Mouse (Mus musculus) neural tube, embryonic 14.5 days (tissue): Measurements from ENCODE around the gene Tomm40. TPM values are rescaled to one million over a fixed set of nuclear protein-coding genes. Genes with fewer than 3 reads are reported as not detected.

Source experiments
- ATAC-seq: fragments of 200-750 bp; cut with Nextera tagmentation; 2 replicates; pipeline ENCODE4 v1.8.0; 2017; ENCODE audit warnings: low read depth, mild to moderate bottlenecking, moderate TSS enrichment, moderate library complexity
- H3K27ac ChIP-seq: fragments of 300-500 bp; sonication (generic); 2 replicates; pipeline ENCODE4 v1.5.1; 2014; ENCODE audit warnings: low read depth, mild to moderate bottlenecking, control low read depth, low read length, moderate library complexity, mixed read lengths
- H3K27me3 ChIP-seq: fragments of 300-500 bp; sonication (generic); 2 replicates; pipeline ENCODE4 v1.6.1; 2014; ENCODE audit warnings: low read length; ENCODE audit not compliant: control insufficient read depth, insufficient read depth
- H3K36me3 ChIP-seq: fragments of 300-500 bp; sonication (generic); 2 replicates; pipeline ENCODE4 v1.6.1; 2014; ENCODE audit warnings: low read length, mixed read lengths; ENCODE audit not compliant: control insufficient read depth, insufficient read depth
- H3K4me1 ChIP-seq: fragments of 300-500 bp; sonication (generic); 2 replicates; pipeline ENCODE4 v1.6.1; 2014; ENCODE audit warnings: low read length; ENCODE audit not compliant: control insufficient read depth, insufficient read depth
- H3K4me2 ChIP-seq: fragments of 300-500 bp; sonication (generic); 2 replicates; pipeline ENCODE4 v1.6.1; 2014; ENCODE audit warnings: mild to moderate bottlenecking, low read depth, low read length, control low read depth
- H3K4me3 ChIP-seq: fragments of 300-500 bp; sonication (generic); 2 replicates; pipeline ENCODE4 v1.5.1; 2014; ENCODE audit warnings: low read depth, low read length, control low read depth, mixed read lengths
- H3K9ac ChIP-seq: fragments of 300-500 bp; sonication (generic); replicated peaks from 2 replicates; pipeline ENCODE4 v1.6.1; 2014; ENCODE audit warnings: low read depth, mild to moderate bottlenecking, control low read depth, low read length, mixed read lengths
- H3K9me3 ChIP-seq: fragments of 300-500 bp; sonication (generic); 2 replicates; pipeline ENCODE4 v1.6.1; 2016; ENCODE audit warnings: low read length; ENCODE audit not compliant: control insufficient read depth
- whole genome bisulfite sequencing: fragments of 180-500 bp; shearing (Covaris S2); extraction: QIAGEN DNeasy Blood & Tissue Kit; methylation state at CpG from one replicate; pipeline ENCODE4 v1.1.7; 2014; 5-methylcytosine and 5-hydroxymethylcytosine counted together
- polyA plus RNA-seq: library from polyadenylated mRNA; unstranded; fragments of >200 nt; fragmentation: Nextera tagmentation; extraction: Ambion mirVana; gene quantifications from 2 replicates; pipeline ENCODE4 v1.2.1, GENCODE M21; 2014

The Tomm40 gene
- polyA plus RNA-seq, 1 experiment from 2014 or later: 121 TPM

- Histone ChIP-seq H3K27me3 (no peaks in the 10 kb centered on the region), H3K9me3 (no peaks in the 10 kb centered on the region), H3K9ac (peak overlapping the region; percentile 25; the same call in 1 of the 2 replicates), H3K27ac (no peak overlapping the region), H3K36me3 (0 out of 2 replicates have a peak, but pooled peaks cover 8% of the 10 kb centered on the region), H3K4me2 (peak overlapping the region; percentile 21; the same call in 1 of the 2 replicates), H3K4me1 (peaks cover 23% of the 10 kb centered on the region), H3K4me3 (no peak overlapping the region)
- no peak for ATAC-seq
- WGBS: 39% methylated on average over 6 of the region's 6 CpGs
Measured at GRCm38 (mm10) chr7:19746426-19747201, 31.4 kb upstream of the Tomm40 start.

- H3K9ac ChIP-seq: no peak overlapping the region
- no peaks in the 10 kb centered on the region for H3K27me3 ChIP-seq
- H3K36me3 ChIP-seq: 0 out of 2 replicates have a peak, but pooled peaks cover 8% of the 10 kb centered on the region
- H3K27ac ChIP-seq: no peak overlapping the region
- H3K4me3 ChIP-seq: no peak overlapping the region
- ATAC-seq: no peak
- H3K4me1 ChIP-seq: peaks cover 23% of the 10 kb centered on the region
- 89% methylated on average over 9 of the region's 10 CpGs for WGBS
- H3K4me2 ChIP-seq: no peak overlapping the region
- H3K9me3 ChIP-seq: no peaks in the 10 kb centered on the region
Measured at GRCm38 (mm10) chr7:19745971-19746370, 30.7 kb upstream of the Tomm40 start.

- H3K27me3 ChIP-seq: no peaks in the 10 kb centered on the region
- no peak overlapping the region for H3K9ac ChIP-seq
- no peak for ATAC-seq
- H3K4me2 ChIP-seq: no peak overlapping the region
- peaks cover 20% of the 10 kb centered on the region for H3K4me1 ChIP-seq
- WGBS: 59% methylated on average over 14 of the region's 14 CpGs
- H3K27ac ChIP-seq: no peak overlapping the region
- no peak overlapping the region for H3K4me3 ChIP-seq
- 0 out of 2 replicates have a peak, but pooled peaks cover 8% of the 10 kb centered on the region for H3K36me3 ChIP-seq
- no peaks in the 10 kb centered on the region for H3K9me3 ChIP-seq
Measured at GRCm38 (mm10) chr7:19744590-19745385, 29.6 kb upstream of the Tomm40 start.

- no peak for ATAC-seq
- no peak overlapping the region for H3K4me2 ChIP-seq
- H3K27me3 ChIP-seq: no peaks in the 10 kb centered on the region
- H3K4me1 ChIP-seq: peaks cover 20% of the 10 kb centered on the region
- no peak overlapping the region for H3K27ac ChIP-seq
- 87% methylated on average over 6 of the region's 6 CpGs for WGBS
- H3K36me3 ChIP-seq: 0 out of 2 replicates have a peak, but pooled peaks cover 8% of the 10 kb centered on the region
- no peak overlapping the region for H3K9ac ChIP-seq
- H3K9me3 ChIP-seq: no peaks in the 10 kb centered on the region
- H3K4me3 ChIP-seq: no peak overlapping the region
Measured at GRCm38 (mm10) chr7:19743791-19744190, 28.6 kb upstream of the Tomm40 start.

GRCm38 (mm10) chr7:19742468-19742867, 27.2 kb upstream of the Tomm40 start:
- Histone ChIP-seq H3K9ac (no peak overlapping the region), H3K4me2 (no peak overlapping the region), H3K36me3 (0 out of 2 replicates have a peak, but pooled peaks cover 8% of the 10 kb centered on the region), H3K27ac (no peak overlapping the region), H3K27me3 (no peaks in the 10 kb centered on the region), H3K4me1 (peaks cover 15% of the 10 kb centered on the region), H3K9me3 (no peaks in the 10 kb centered on the region), H3K4me3 (no peak overlapping the region)
- no peak for ATAC-seq
- WGBS: 55% methylated on average over 5 of the region's 5 CpGs

GRCm38 (mm10) chr7:19741329-19742031, 26.2 kb upstream of the Tomm40 start:
- no peak overlapping the region for H3K27ac ChIP-seq
- no peak overlapping the region for H3K4me3 ChIP-seq
- ATAC-seq: no peak
- no peaks in the 10 kb centered on the region for H3K9me3 ChIP-seq
- WGBS: 15% methylated on average over 8 of the region's 8 CpGs
- H3K4me1 ChIP-seq: peaks cover 5% of the 10 kb centered on the region
- H3K27me3 ChIP-seq: no peaks in the 10 kb centered on the region
- no peak overlapping the region for H3K9ac ChIP-seq
- peaks cover 11% of the 10 kb centered on the region; the same call in 1 of the 2 replicates for H3K36me3 ChIP-seq
- no peak overlapping the region for H3K4me2 ChIP-seq

GRCm38 (mm10) chr7:19740269-19740668, 25.0 kb upstream of the Tomm40 start:
- WGBS: 91% methylated on average over 11 of the region's 11 CpGs
- Histone ChIP-seq H3K27ac (no peak overlapping the region), H3K4me3 (no peak overlapping the region), H3K27me3 (no peaks in the 10 kb centered on the region), H3K4me1 (peaks cover 4% of the 10 kb centered on the region; the same call in 1 of the 2 replicates), H3K36me3 (peaks cover 11% of the 10 kb centered on the region; the same call in 1 of the 2 replicates), H3K9ac (no peak overlapping the region), H3K4me2 (no peak overlapping the region), H3K9me3 (no peaks in the 10 kb centered on the region)
- no peak for ATAC-seq

GRCm38 (mm10) chr7:19738771-19739170, 23.5 kb upstream of the Tomm40 start:
- Histone ChIP-seq H3K9me3 (no peaks in the 10 kb centered on the region), H3K4me3 (no peak overlapping the region), H3K9ac (no peak overlapping the region), H3K27ac (no peak overlapping the region), H3K36me3 (peaks cover 10% of the 10 kb centered on the region; the same call in 1 of the 2 replicates), H3K27me3 (no peaks in the 10 kb centered on the region), H3K4me1 (no peaks in the 10 kb centered on the region; the same call in 1 of the 2 replicates), H3K4me2 (no peak overlapping the region)
- 90% methylated on average over 3 of the region's 3 CpGs for whole genome bisulfite sequencing
- ATAC-seq: no peak
